Mouse (Mus musculus) erythroblast, embryonic 14.5 days (primary cell): Measurements from ENCODE around the gene Rbm4b.

Experiments
- GATA1 ChIP-seq: IDR thresholded peaks from 2 replicates; pipeline ENCODE4 v1.6.1; 2012; ENCODE audit warnings: low read length, inconsistent platforms, mixed read lengths
- TAL1 ChIP-seq: IDR thresholded peaks from 3 replicates; pipeline ENCODE4 v1.6.1; 2012; ENCODE audit warnings: low read length, inconsistent platforms, mixed read lengths

GRCm38 (mm10) chr19:4793831-4794422, 37.6 kb downstream of the Rbm4b start, which contains the start of gene Rbm4:
- TF ChIP-seq TAL1 (no peak), GATA1 (no peak)
